Mouse (Mus musculus) right cerebral cortex, postnatal 36 days (tissue): ENCODE data around the gene Casp6.

Experiments
- DNase-seq, 2 experiments: peaks; one replicate each; pipeline ENCODE4 v3.0.0; 2022; ENCODE audit warnings: low spot score in 2 of 2, mixed read lengths in 1 of 2

Casp6 gene

GRCm38 (mm10) chr3:129901271-129901809 lies at the start of gene Casp6:
Gene Casp6, plus strand, starts transcription at chr3:129901425.
- peak; percentile 34 to 37 for DNase-seq

- DNase-seq: no peak
Observed at GRCm38 (mm10) chr3:129862592-129862991, 38.6 kb upstream of the Casp6 start.

- DNase-seq: no peak
Observed at GRCm38 (mm10) chr3:129863698-129864097, 37.5 kb upstream of the Casp6 start.

- DNase-seq: no peak
Observed at GRCm38 (mm10) chr3:129877327-129877726, 23.9 kb upstream of the Casp6 start.

- peak; percentile 89 for DNase-seq
Observed at GRCm38 (mm10) chr3:129878405-129879021, 22.7 kb upstream of the Casp6 start, which contains the start of gene Pla2g12a. Gene Pla2g12a, plus strand, starts transcription at chr3:129878606.

- DNase-seq: no peak
Observed at GRCm38 (mm10) chr3:129879131-129879757, 22.0 kb upstream of the Casp6 start.

- no peak for DNase-seq
Observed at GRCm38 (mm10) chr3:129879913-129880312, 21.3 kb upstream of the Casp6 start.

GRCm38 (mm10) chr3:129880925-129881593 lies 20.2 kb upstream of the Casp6 start:
- DNase-seq: no peak

GRCm38 (mm10) chr3:129885577-129885976 lies 15.6 kb upstream of the Casp6 start:
- DNase-seq: no peak

- no peak for DNase-seq
Observed at GRCm38 (mm10) chr3:129886430-129886829, 14.8 kb upstream of the Casp6 start.

- DNase-seq: no peak
Observed at GRCm38 (mm10) chr3:129887779-129888517, 13.3 kb upstream of the Casp6 start.

- DNase-seq: no peak
Observed at GRCm38 (mm10) chr3:129892003-129892402, 9.2 kb upstream of the Casp6 start.

GRCm38 (mm10) chr3:129893143-129893542 lies 8.1 kb upstream of the Casp6 start:
- DNase-seq: no peak

GRCm38 (mm10) chr3:129896591-129896990 lies 4.6 kb upstream of the Casp6 start:
- DNase-seq: no peak

- DNase-seq: no peak
Observed at GRCm38 (mm10) chr3:129898886-129899285, 2.3 kb upstream of the Casp6 start.

GRCm38 (mm10) chr3:129903369-129903768 lies 2.1 kb downstream of the Casp6 start:
- DNase-seq: no peak

- no peak for DNase-seq
Observed at GRCm38 (mm10) chr3:129903866-129904265, 2.6 kb downstream of the Casp6 start.

- DNase-seq: no peak
Observed at GRCm38 (mm10) chr3:129904381-129905132, 3.3 kb downstream of the Casp6 start.

- DNase-seq: no peak
Observed at GRCm38 (mm10) chr3:129912025-129912424, 10.8 kb downstream of the Casp6 start.

- no peak for DNase-seq
Observed at GRCm38 (mm10) chr3:129913241-129913640, 12.0 kb downstream of the Casp6 start.

- no peak for DNase-seq
Observed at GRCm38 (mm10) chr3:129917424-129917823, 16.2 kb downstream of the Casp6 start.
